Mouse (Mus musculus) embryonic facial prominence, embryonic 11.5 days (tissue): ENCODE measurements at regions not wholly inside any gene's neighbourhood (a gene's known extent, or its start where the extent isn't known, plus 50 kb on each side); places are given as distances from the start of the nearest gene placed in this dataset.

Experiments used
- ATAC-seq: fragments of 200-750 bp; cut with Nextera tagmentation; replicated peaks from 2 replicates; pipeline ENCODE4 v1.8.0; 2017; ENCODE audit warnings: low read depth; ENCODE audit not compliant: insufficient number of reproducible peaks, low FRiP score, low TSS enrichment
- DNase-seq: peaks from one replicate; pipeline ENCODE4 v3.0.0-alpha.2; 2015; ENCODE audit warnings: low spot score
- H3K27ac ChIP-seq: fragments of 300-500 bp; sonication (generic); replicated peaks from 2 replicates; pipeline ENCODE4 v1.5.1; 2014; ENCODE audit warnings: mild to moderate bottlenecking, low read depth, low read length, control low read depth
- H3K27me3 ChIP-seq: fragments of 300-500 bp; sonication (generic); 2 replicates; pipeline ENCODE4 v1.6.1; 2014; ENCODE audit warnings: mild to moderate bottlenecking, low read length, moderate library complexity, mixed read lengths; ENCODE audit not compliant: control insufficient read depth, insufficient read depth
- H3K36me3 ChIP-seq: fragments of 300-500 bp; sonication (generic); replicated peaks from 2 replicates; pipeline ENCODE4 v1.6.1; 2014; ENCODE audit warnings: low read depth, mild to moderate bottlenecking, low read length, moderate library complexity, mixed read lengths; ENCODE audit not compliant: control insufficient read depth, insufficient read depth
- H3K4me1 ChIP-seq: fragments of 300-500 bp; sonication (generic); 2 replicates; pipeline ENCODE4 v1.6.1; 2014; ENCODE audit warnings: low read length, mixed read lengths; ENCODE audit not compliant: control insufficient read depth, insufficient read depth
- H3K4me2 ChIP-seq: fragments of 300-500 bp; sonication (generic); 2 replicates; pipeline ENCODE4 v1.6.1; 2014; ENCODE audit warnings: low read depth, mild to moderate bottlenecking, control low read depth, low read length, moderate library complexity
- H3K4me3 ChIP-seq: fragments of 300-500 bp; sonication (generic); 2 replicates; pipeline ENCODE4 v1.5.1; 2014; ENCODE audit warnings: low read depth, low read length, control low read depth
- H3K9ac ChIP-seq: fragments of 300-500 bp; sonication (generic); replicated peaks from 2 replicates; pipeline ENCODE4 v1.6.1; 2014; ENCODE audit warnings: mild to moderate bottlenecking, control low read depth, low read length
- H3K9me3 ChIP-seq: fragments of 300-500 bp; sonication (generic); replicated peaks from 2 replicates; pipeline ENCODE4 v1.6.1; 2016; ENCODE audit warnings: mild to moderate bottlenecking, low read length, inconsistent platforms, mixed read lengths; ENCODE audit not compliant: control insufficient read depth
- WGBS: fragments of 180-500 bp; shearing (Covaris S2); extraction: QIAGEN DNeasy Blood & Tissue Kit; methylation state at CpG from one replicate; pipeline ENCODE4 v1.1.7; 2014; 5-methylcytosine and 5-hydroxymethylcytosine counted together

- 84% methylated on average over 4 of the region's 4 CpGs for WGBS
- Histone ChIP-seq H3K9me3 (no peaks in the 10 kb centered on the region), H3K27me3 (no peaks in the 10 kb centered on the region), H3K4me2 (no peak overlapping the region), H3K4me1 (no peaks in the 10 kb centered on the region), H3K9ac (no peak overlapping the region), H3K27ac (no peak overlapping the region), H3K36me3 (no peaks in the 10 kb centered on the region), H3K4me3 (no peak overlapping the region)
- DNase-seq (no peak), ATAC-seq (no peak)
These were observed 196.5 kb downstream of the Ahr start for GRCm38 (mm10) chr12:35338191-35338954.

GRCm38 (mm10) chr12:35336314-35336713 lies 198.5 kb downstream of the Ahr start:
- no peak overlapping the region for H3K27ac ChIP-seq
- no peak overlapping the region for H3K9ac ChIP-seq
- no peak overlapping the region for H3K4me2 ChIP-seq
- DNase-seq = no peak
- ATAC-seq = no peak
- no peak overlapping the region for H3K4me3 ChIP-seq
- no peaks in the 10 kb centered on the region for H3K27me3 ChIP-seq
- H3K9me3 ChIP-seq = no peaks in the 10 kb centered on the region
- H3K36me3 ChIP-seq = no peaks in the 10 kb centered on the region
- H3K4me1 ChIP-seq = no peaks in the 10 kb centered on the region

- Histone ChIP-seq H3K4me3 (no peak overlapping the region), H3K36me3 (no peaks in the 10 kb centered on the region), H3K4me2 (no peak overlapping the region), H3K27me3 (no peaks in the 10 kb centered on the region), H3K9ac (no peak overlapping the region), H3K9me3 (no peaks in the 10 kb centered on the region), H3K27ac (no peak overlapping the region), H3K4me1 (no peaks in the 10 kb centered on the region)
- no peak for DNase-seq
- 80% methylated on average over 10 of the region's 10 CpGs for WGBS
- no peak for ATAC-seq
These were observed 200.3 kb downstream of the Ahr start for GRCm38 (mm10) chr12:35334344-35335075.

GRCm38 (mm10) chr12:35331303-35331702 lies 203.5 kb downstream of the Ahr start:
- Histone ChIP-seq H3K27me3 (no peaks in the 10 kb centered on the region), H3K9me3 (no peaks in the 10 kb centered on the region), H3K4me1 (no peaks in the 10 kb centered on the region), H3K27ac (no peak overlapping the region), H3K9ac (no peak overlapping the region), H3K36me3 (no peaks in the 10 kb centered on the region), H3K4me3 (no peak overlapping the region), H3K4me2 (no peak overlapping the region)
- ATAC-seq = no peak
- DNase-seq = peak; percentile 35
- 99% methylated on average over 3 of the region's 3 CpGs for WGBS

DNA sequence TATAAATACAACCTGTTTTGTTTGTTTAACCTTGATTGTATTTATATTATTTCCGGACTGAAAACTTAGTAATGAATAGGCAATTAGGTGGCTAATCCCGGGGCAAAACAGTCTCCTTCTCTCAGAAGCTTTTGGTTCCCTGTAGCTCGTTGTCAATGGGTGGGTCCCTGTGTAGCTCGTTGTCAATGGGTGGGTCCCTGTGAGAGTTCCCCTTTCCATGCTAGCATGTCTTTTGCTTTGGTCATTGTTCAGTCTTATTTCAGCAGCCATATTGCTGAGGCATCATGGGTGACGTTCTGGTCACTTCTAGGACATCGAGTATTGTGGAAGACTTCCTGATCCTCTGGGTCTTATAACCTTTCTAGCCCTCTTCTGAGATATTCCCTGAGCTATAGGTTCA lies 205.1 kb downstream of the Ahr start:
- 83% methylated on average over 6 of the region's 6 CpGs for WGBS
- Histone ChIP-seq H3K4me2 (no peak overlapping the region), H3K9ac (no peak overlapping the region), H3K27ac (no peak overlapping the region), H3K36me3 (no peaks in the 10 kb centered on the region), H3K4me1 (no peaks in the 10 kb centered on the region), H3K4me3 (no peak overlapping the region), H3K9me3 (no peaks in the 10 kb centered on the region), H3K27me3 (no peaks in the 10 kb centered on the region)
- DNase-seq (no peak), ATAC-seq (no peak)

- Histone ChIP-seq H3K9me3 (no peaks in the 10 kb centered on the region), H3K27me3 (no peaks in the 10 kb centered on the region), H3K36me3 (no peaks in the 10 kb centered on the region), H3K4me2 (no peak overlapping the region), H3K9ac (no peak overlapping the region), H3K27ac (no peak overlapping the region), H3K4me1 (no peaks in the 10 kb centered on the region), H3K4me3 (no peak overlapping the region)
- WGBS = 83% methylated on average over 4 of the region's 4 CpGs
- DNase-seq = no peak
- no peak for ATAC-seq
These were observed 215.3 kb downstream of the Ahr start for GRCm38 (mm10) chr12:35319571-35319970.

DNA sequence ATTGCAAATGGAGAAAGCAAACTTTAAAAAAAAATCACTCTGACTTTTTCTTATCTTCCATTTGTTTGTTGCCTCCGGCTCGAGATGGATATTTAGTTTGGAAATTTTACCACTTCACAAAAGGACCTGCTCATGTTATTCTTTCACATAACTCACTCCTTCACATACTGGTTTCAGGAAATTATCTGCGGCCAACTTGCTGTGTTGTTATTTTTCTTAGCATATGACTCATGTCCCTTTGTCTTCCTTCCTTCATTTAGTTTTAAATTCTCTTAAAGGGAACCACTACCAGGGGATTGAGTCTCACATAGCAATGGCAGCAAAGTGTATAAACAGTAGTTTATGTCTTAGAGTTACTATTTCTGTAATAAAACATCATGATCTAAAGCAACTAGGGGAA lies 217.8 kb downstream of the Ahr start:
- no peaks in the 10 kb centered on the region for H3K27me3 ChIP-seq
- H3K27ac ChIP-seq = no peak overlapping the region
- no peak for DNase-seq
- no peak overlapping the region for H3K9ac ChIP-seq
- H3K4me3 ChIP-seq = no peak overlapping the region
- H3K4me2 ChIP-seq = no peak overlapping the region
- no peaks in the 10 kb centered on the region for H3K9me3 ChIP-seq
- WGBS = 75% methylated on average over 3 of the region's 3 CpGs
- no peaks in the 10 kb centered on the region for H3K36me3 ChIP-seq
- no peak for ATAC-seq
- H3K4me1 ChIP-seq = no peaks in the 10 kb centered on the region

GRCm38 (mm10) chr12:35314035-35314434 lies 220.8 kb downstream of the Ahr start:
- Histone ChIP-seq H3K4me2 (no peak overlapping the region), H3K36me3 (no peaks in the 10 kb centered on the region), H3K4me1 (no peaks in the 10 kb centered on the region), H3K4me3 (no peak overlapping the region), H3K9me3 (no peaks in the 10 kb centered on the region), H3K9ac (no peak overlapping the region), H3K27ac (no peak overlapping the region), H3K27me3 (no peaks in the 10 kb centered on the region)
- ATAC-seq = no peak
- no peak for DNase-seq
- WGBS = 94% methylated on average over 2 of the region's 2 CpGs
